Mouse (Mus musculus): ENCODE results near the gene Dirc2. TPM values are rescaled to one million over a fixed set of nuclear protein-coding genes. Genes with fewer than 3 reads are reported as not detected.

Dirc2 gene
- total RNA-seq, 2 experiments from 2014 or later: 78.9 to 81.1 TPM

DNA sequence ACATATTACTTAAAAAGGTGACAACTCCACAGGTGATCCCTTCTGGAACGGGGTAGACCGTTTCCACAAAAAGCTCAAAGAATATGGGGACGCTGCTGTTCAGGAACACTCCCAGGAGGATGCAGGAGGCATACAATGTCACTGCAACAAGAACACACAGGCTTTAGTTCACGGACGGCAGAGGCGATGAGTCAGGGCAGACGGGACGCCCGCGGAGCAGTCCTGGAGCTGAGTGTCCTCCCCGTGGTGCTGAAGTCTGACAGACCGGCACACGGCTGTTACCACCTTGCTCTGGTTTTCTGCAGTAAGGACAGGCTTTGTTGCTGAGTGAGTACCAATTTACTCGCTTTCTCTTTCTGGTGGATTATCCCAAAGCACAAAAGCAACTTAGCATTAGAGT is 64.4 kb downstream of the Dirc2 start:
- DNase-seq (ENCODE audit: low spot score in 2 of 2): no peak
- intact Hi-C loops (cut with DNase I): no loop called here

DNA sequence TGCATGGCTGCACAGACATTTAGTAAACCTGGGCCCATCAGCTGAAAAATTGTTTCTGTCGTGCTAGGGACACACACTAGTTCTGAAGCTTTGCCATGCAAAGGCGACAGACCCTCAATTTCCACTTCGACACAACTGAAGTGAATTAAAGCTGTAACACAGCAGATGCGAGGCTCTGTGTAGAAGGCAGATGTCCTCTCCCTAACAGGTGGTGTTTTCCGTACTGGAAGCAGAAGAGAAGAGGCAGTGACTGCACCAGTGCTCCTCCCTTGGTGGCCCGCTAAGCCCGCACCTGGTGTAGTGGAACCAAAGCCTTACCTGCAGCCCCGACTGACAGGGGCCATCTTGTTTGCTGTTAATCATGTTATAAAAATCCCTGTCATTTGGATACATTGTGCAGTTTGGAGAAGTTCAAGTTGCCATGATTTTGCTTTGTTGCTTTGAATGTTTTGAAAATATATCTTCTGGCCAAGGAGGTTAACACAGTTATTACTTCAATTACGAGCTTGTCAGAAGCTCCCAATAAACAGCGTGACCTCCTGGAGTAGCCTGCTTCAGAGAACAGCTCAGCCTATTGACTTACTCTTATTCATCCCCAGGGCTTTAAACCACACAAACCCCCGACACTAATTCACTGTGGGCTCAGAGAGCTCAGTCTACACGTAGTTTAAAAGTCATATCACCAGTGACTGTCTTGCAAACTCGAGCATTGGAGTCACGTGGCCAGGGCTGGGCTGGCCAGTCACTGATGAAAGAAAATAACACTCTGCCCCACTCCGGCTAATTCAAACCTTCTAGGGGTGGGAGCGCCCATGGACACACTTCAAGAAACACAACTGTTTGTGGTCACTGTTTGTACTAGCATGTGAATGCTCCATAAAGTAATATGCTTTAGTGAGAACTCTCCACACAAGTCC is 65.1 kb downstream of the Dirc2 start:
- DNase-seq (ENCODE audit: low spot score in 2 of 2): no peak
- intact Hi-C loops (cut with DNase I): no loop called here

DNA sequence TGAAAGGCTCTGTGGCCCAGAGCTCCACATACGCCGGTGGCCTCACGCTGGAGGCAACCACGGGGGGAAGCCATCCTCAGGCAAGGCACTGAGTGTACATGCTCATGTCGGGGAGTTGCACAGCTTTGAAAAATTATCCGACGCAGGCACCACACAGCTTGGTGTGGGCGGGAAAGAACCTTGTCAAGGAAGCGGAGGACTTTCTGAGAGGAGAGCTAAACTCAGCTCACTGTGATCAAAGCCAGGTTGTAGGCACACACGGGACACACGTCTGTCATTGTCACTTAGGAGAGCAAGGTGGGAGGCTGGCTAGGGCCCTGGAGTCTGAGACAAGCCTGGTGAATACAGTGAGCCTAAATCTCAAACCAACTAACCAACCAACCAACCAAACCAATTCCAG is 67.3 kb downstream of the Dirc2 start:
- DNase-seq (ENCODE audit: low spot score in 2 of 2): peak; percentile 59 to 63
- intact Hi-C loops (cut with DNase I): no loop called here

DNA sequence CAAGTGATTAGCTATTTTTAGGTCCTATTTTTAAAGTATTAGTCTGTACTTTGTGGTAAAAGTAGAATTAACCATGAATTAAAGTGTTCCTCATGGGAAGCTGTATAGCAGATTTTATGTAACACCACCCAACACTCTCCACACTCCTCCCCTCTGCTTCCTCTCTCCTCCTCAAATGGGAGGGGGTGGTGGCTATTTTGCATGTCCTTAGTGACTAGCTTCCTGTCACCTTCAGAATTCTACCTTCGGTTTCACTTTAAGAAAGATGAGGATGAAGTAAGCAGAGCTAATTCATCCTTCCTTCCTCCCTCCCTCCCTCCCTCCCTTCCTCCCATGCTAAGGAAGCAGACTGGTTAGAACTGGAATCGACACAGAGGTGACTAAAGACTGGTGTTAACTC is 73.1 kb downstream of the Dirc2 start:
- no peak for DNase-seq (ENCODE audit: low spot score in 2 of 2)
- intact Hi-C loops (cut with DNase I): no loop called here

DNA sequence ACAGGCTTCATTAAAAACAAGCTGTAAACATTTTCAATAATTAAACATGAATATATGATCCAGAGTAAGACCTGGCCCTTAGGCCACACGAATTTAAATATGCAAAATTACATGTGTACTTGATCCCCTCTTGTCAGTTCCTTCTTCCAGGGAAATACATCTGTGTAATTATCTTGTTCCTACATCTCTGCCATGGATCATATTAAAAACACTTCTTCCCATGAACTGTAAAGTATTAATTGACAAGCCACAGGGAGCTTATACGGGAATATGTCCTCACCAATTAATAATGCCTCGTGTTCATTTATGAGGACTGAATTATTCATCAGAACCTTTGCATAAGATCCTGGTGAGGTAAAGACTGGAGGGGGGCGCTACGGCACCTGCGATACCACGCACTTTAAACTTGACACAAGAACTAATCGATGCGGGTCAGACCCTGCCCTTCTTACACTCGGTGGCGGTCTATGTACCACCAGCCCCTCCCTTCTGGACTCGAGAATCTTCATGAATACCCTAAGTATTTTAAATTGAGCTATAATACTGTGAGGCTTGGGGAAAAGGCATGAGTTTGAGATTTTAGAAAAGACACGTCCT is 74.8 kb downstream of the Dirc2 start:
- DNase-seq (ENCODE audit: low spot score in 2 of 2): no peak
- intact Hi-C loops (cut with DNase I): no loop called here

DNA sequence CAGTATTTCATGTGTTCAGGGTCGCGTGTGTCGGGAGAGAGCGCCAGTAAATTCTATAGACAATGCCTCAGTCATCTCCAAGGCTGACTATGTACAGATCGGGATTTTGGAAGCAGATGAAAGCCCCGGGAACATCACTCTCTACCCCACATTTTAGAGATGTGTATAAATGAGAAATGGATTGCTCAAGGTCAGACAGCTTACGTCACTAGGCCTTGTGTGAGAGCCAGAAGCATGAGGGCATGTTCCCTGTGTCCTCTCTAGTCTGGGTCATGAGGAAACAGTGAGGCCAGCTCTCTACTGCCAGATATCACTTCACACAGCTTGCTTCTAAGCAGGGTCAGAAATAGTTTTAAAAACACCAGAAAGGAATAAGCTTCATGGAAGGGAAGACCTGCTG is 77.5 kb downstream of the Dirc2 start:
- intact Hi-C loops (cut with DNase I): no loop called here
- no peak for DNase-seq (ENCODE audit: low spot score in 2 of 2)

DNA sequence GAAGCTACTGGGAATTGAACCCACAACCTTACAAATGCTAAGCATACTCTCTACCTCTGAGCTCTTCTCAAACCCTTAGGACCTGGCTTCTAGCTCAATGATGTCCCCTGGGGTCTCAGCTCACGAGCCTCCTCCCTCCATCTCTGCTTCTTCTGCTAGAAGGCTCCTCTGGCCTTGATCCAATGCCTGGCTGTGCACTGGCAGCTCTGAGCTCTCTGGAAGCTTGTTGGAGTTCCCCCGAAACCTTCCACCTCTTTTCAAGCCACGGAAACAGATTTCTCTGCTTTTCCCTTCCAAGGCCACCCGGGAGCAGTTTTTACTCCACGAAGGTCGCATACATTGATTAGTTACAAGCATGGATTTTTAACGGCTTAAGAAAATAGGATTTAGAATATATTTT is 82.7 kb downstream of the Dirc2 start:
- intact Hi-C loops (cut with DNase I): no loop called here
- DNase-seq (ENCODE audit: low spot score in 2 of 2): no peak

DNA sequence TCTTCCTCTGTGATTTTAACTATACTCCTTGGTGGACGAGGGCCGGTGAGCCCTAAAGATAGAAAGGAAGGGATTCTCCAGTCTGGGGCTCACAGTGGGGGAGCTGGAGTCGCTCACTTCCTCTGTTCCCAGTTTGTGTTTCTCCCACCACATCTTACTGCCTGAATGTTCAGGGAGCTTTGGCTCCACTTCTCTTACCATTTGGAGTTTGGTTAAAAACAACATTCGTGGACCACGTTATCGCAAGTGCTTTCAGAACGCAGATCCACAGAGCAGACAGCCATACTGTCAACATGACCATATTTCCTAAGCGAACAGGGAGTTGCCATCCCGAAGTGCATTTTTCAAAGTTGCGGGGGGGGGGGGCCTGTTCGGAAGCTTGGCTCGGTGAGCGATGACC is 84.1 kb downstream of the Dirc2 start:
- DNase-seq (ENCODE audit: low spot score in 2 of 2): no peak
- intact Hi-C loops (cut with DNase I): no loop called here

DNA sequence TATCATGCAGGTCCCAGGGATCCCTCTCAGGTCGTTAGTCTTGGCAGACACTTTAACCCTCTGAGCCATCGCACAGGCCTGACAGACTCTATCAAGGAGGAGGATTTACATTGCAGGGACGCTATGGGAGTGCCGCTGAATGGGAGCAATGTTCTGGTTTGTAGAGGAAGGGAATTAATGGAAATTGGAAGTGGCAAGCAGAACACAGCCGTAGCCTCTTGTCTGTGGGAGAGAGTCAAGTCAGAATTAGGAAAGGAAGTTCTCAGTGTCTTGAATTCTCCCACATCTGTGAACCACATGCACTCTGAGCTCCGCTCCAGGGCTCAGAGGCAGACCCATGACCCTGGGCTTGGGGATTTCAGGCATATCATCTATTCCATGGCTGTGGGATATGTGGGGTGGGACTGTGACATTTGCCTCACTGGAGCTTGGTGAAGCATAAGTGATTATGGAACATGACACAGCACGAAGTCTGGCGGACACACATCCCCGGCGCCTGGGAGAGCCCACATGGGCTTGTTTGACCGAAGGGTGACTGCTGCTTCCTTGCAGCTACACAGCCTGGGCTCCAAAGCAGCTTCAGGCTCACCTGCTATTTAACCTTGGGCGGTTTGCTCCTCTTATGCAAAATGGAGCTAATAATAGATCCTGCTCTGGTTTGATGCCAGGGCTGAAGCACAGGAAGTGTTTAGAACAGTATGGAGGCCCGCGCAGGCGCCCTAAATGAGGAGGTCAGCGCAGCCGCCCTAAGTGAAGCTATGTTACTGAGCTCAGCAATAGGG is 87.6 kb downstream of the Dirc2 start:
- DNase-seq (ENCODE audit: low spot score in 2 of 2): no peak
- intact Hi-C loops (cut with DNase I): no loop called here

DNA sequence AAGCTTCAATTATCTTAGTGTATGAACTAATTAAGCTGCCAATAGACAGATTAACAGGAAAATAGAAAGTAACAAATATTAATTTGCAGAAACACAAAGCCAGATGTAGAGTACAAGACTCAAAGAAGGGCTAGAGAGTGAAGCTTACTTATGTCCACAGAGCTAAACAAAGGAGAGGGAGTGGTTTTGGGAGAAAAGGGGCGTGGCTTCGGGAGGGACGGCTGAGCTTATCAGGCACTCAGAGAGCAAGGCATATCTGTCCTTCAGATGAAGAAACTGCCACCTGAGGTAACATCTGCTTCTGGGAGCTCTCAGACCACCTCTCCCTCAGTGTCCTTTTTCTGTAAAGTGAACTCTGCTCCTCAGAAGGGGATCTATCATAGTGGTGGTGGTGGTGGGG is 90.7 kb downstream of the Dirc2 start:
- intact Hi-C loops (cut with DNase I): no loop called here
- DNase-seq (ENCODE audit: low spot score in 2 of 2): no peak

DNA sequence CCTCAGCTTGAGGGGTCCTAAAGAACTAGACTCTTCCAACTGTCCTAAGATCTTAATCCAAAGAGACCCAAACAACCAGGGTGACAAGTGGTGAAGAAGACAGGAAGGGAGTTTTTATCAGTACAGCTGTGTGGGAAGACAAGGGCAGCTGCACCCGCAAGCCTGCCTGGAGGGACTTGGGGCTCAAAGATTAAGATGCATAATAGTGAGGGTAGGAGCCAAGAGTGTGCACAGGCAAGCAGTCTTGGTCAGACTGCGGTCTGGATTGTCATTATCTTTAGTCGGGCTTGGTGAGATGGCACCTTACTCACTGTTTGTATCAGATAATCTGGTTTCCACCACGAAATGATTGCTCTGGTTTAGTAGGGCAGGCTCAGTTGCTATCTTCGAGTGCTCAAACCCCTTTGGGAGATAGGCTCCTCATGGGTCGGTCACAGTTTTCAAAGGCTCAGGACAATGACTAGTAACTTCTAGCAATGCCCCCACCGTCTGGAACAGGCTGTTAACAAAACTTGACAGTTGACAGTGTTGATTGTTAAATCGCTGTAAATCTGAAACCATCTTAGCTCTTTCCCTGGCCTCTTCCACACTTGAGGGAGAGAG is 91.5 kb downstream of the Dirc2 start:
- intact Hi-C loops (cut with DNase I): no loop called here
- no peak for DNase-seq (ENCODE audit: low spot score in 2 of 2)

DNA sequence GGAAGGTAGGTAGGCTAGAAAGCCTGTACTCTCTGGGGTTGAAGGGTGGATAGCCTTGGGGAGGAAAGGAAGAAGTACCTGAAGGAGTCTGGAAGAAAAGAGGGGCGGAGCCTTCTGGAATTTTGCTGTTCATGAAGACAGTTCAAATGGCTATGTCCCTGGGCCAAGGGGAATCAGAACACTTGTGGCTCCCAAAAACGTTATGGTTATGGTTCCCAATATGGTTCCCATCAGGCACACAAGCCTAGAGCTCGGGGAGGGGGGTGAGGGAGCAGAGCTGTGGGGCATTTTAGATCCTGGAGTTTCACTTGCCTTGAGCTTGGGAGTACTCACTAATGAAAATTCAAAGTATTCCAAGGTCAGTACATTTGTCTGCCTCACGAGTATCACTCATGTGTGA is 104.3 kb downstream of the Dirc2 start:
- no peak for DNase-seq (ENCODE audit: low spot score in 2 of 2)
- intact Hi-C loops (cut with DNase I): no loop called here

DNA sequence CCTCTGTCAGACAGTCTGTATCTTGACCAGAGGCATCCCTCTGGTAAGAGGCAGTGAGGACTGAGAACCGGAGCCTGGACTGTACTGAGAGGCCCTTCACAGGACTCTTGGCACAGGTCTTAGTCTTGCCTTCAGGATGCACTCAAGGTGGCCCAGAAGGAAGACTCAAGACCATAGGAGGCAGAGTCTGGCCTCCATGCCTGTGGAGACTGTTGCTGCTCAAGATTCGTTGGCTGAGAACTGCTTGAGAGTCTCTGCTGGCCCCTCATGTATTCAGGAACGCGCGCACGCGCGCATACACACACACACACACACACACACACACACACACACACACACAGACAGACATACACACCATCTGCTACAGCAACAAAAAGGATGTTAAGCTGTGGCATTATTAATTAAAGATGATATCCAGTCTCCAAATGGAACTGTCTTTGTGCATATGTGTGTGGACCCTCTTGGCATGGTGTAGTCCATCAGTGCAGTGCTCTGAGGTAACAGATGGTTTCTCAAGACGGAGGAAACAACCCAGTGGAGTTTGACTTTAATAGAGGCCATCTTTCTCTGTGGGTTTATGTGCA is 105.2 kb downstream of the Dirc2 start:
- no peak for DNase-seq (ENCODE audit: low spot score in 2 of 2)
- intact Hi-C loops (cut with DNase I): no loop called here

DNA sequence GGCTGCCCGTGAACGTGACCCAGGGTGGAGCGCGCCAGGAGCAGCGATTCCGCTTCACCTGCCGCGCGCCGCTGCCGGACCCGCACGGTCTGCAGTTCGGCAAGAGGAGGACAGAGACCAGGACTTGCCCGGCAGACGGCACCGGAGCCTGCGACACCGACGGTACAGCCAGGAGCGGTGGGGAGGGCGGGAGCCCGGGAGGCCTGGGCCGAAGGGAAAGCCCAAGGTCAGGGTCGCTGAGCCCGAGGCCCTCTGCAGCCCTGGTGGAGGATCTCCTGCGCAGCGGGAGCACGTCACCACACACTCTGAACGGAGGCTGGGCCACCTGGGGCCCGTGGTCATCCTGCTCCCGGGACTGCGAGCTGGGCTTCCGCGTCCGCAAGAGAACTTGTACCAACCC is 108.9 kb downstream of the Dirc2 start:
- no peak for DNase-seq (ENCODE audit: low spot score in 2 of 2)
- intact Hi-C loops (cut with DNase I): no loop called here

DNA sequence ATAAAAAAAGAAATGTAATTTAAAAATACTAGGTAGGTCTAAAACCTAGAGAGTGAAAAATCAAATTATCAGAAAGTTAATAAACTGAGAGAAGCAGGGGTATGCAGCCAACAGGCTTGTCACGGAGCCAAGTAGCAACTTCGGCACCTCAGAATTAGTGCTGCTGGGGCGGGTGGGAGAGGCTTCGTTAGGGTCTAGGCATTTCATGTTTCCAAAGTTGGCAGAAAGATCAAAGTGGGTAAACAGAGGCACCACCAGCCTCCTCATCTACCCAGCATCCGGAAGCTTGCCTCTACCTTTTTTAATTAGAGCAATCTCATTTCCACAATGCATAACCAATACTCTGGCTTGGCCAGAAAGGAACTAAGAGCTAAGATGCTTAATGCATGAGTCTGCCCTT is 115.2 kb downstream of the Dirc2 start:
- intact Hi-C loops (cut with DNase I): no loop called here
- DNase-seq (ENCODE audit: low spot score in 2 of 2): no peak

DNA sequence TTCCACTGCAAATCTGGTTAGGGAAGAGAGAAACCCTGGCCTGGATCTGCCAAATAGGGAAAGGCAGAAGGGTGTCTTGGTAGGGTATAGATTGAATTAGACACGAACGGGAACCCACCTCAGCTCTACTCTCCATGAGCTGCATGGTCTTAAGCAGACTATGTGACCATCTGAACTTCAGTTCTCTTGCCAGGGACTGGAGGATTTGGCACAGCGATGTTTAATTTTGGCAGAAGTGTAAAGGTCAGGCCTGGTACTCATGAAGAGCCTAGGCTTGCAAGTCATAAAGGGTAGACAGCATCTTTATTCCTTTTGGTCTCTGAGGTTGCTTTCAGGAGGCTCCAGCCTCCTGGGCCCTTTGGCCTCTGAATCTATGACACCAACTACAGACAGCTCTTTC is 116.5 kb downstream of the Dirc2 start:
- intact Hi-C loops (cut with DNase I): no loop called here
- no peak for DNase-seq (ENCODE audit: low spot score in 2 of 2)

DNA sequence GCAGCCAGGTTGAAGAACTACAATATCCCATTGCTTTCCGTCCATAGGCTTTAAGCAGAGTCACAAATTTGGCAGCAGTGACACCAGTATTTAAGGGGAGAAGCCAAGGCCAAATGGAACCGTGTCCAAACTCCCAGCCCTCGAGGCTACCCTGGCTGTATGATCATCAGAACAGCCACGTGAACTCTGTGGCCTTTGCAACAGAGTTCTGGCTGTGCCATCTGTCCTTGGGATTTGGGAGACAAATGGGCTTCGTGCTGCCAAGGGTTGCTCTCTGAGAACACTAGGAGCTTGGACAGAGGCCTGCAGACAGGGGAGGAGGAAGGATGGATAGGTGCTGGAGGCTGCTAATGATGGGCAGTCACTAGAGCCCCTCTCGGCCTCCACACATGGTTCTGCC is 117.0 kb downstream of the Dirc2 start:
- DNase-seq (ENCODE audit: low spot score in 2 of 2): no peak
- intact Hi-C loops (cut with DNase I): no loop called here

DNA sequence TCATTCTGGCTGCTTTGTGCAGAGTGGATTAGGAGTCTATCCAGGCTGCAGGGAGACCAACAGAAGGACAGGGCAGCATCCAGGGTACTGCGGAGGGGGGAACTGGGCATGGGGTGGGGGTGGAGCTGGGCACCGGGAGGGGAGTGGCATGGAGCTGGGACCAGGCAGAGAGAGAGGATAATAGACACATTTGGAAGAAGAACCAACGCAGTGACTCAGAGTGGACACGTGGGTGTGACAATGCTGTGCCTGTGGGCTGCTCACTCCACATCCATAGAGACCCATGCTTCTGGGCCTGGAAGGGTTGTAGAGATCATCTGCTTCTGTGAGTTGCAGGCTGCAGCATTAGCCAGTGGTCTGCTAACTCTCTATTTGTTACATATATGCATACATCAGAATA is 120.3 kb downstream of the Dirc2 start:
- DNase-seq (ENCODE audit: low spot score in 2 of 2): no peak
- intact Hi-C loops (cut with DNase I): no loop called here
